Mouse (Mus musculus): Measurements from ENCODE around the gene Etfdh. TPM values are rescaled to one million over a fixed set of nuclear protein-coding genes. Genes with fewer than 3 reads are reported as not detected.
"Not testable (repeated sequence)": the region's sequence is repeated elsewhere in the genome, so short reads cannot be mapped to it uniquely, and the experiment has no call there.

Etfdh gene
- polyA plus RNA-seq, 1 experiment from 2014 or later: 85.3 TPM

GRCm38 (mm10) chr3:79578164-79578563 is 51.1 kb downstream of the Etfdh start:
- ATAC-seq (ENCODE audit: low FRiP score, low TSS enrichment): peak; percentile 62
- H3K4me3 ChIP-seq (ENCODE audit: low read length): no peak overlapping the region
- WGBS: 46% methylated on average over 6 of the region's 6 CpGs

GRCm38 (mm10) chr3:79577606-79578005 is 51.7 kb downstream of the Etfdh start:
- Histone ChIP-seq H3K27ac (ENCODE audit: low read length) (no peak overlapping the region), H3K36me3 (ENCODE audit: insufficient read depth, low read length) (no peaks in the 10 kb centered on the region), H3K4me2 (replicated peaks; ENCODE audit: low read depth, low read length) (no peak overlapping the region), H3K27me3 (ENCODE audit: insufficient read depth, low read length) (no peaks in the 10 kb centered on the region), H3K4me3 (ENCODE audit: low read length) (no peak overlapping the region), H3K9ac (replicated peaks; ENCODE audit: low read length) (no peak overlapping the region), H3K4me1 (ENCODE audit: insufficient read depth, low read length) (peaks cover 14% of the 10 kb centered on the region), H3K9me3 (ENCODE audit: low read length) (no peaks in the 10 kb centered on the region)
- WGBS: 88% methylated on average over 6 of the region's 6 CpGs
- ATAC-seq (ENCODE audit: low FRiP score, low TSS enrichment): no peak

More at GRCm38 (mm10) chr3:79578164-79578563, 51.1 kb downstream of the Etfdh start:
- H3K27ac ChIP-seq (ENCODE audit: low read length): no peak overlapping the region
- H3K36me3 ChIP-seq (ENCODE audit: insufficient read depth, low read length): no peaks in the 10 kb centered on the region
- no peaks in the 10 kb centered on the region for H3K27me3 ChIP-seq (ENCODE audit: insufficient read depth, low read length)
- H3K4me1 ChIP-seq (ENCODE audit: insufficient read depth, low read length): peaks cover 14% of the 10 kb centered on the region
- H3K9ac ChIP-seq (replicated peaks; ENCODE audit: low read length): no peak overlapping the region
- H3K9me3 ChIP-seq (ENCODE audit: low read length): no peaks in the 10 kb centered on the region
- H3K4me2 ChIP-seq (replicated peaks; ENCODE audit: low read depth, low read length): no peak overlapping the region

- 0 out of 2 replicates have a peak overlapping the region, but pooled peaks have one; percentile 18 for H3K27ac ChIP-seq (ENCODE audit: low read length)
- H3K4me2 ChIP-seq (replicated peaks; ENCODE audit: low read depth, low read length): peak overlapping the region; percentile 35
- ATAC-seq (ENCODE audit: low FRiP score, low TSS enrichment): peak; percentile 72
Observed at GRCm38 (mm10) chr3:79576865-79577264, 52.4 kb downstream of the Etfdh start.

GRCm38 (mm10) chr3:79576468-79576816 is 52.9 kb downstream of the Etfdh start:
- Histone ChIP-seq H3K9me3 (ENCODE audit: low read length) (no peaks in the 10 kb centered on the region), H3K36me3 (ENCODE audit: insufficient read depth, low read length) (no peaks in the 10 kb centered on the region), H3K4me3 (ENCODE audit: low read length) (peak overlapping the region; percentile 11; the same call in 1 of the 2 replicates), H3K4me1 (ENCODE audit: insufficient read depth, low read length) (peaks cover 14% of the 10 kb centered on the region), H3K4me2 (replicated peaks; ENCODE audit: low read depth, low read length) (peak overlapping the region; percentile 35), H3K27me3 (ENCODE audit: insufficient read depth, low read length) (no peaks in the 10 kb centered on the region), H3K27ac (ENCODE audit: low read length) (0 out of 2 replicates have a peak overlapping the region, but pooled peaks have one; percentile 18), H3K9ac (replicated peaks; ENCODE audit: low read length) (peak overlapping the region; percentile 31; the same call in 1 of the 2 replicates)
- peak; percentile 39 for ATAC-seq (ENCODE audit: low FRiP score, low TSS enrichment)
- WGBS: 7% methylated on average over 3 of the region's 3 CpGs

More at GRCm38 (mm10) chr3:79576865-79577264, 52.4 kb downstream of the Etfdh start:
- 12% methylated on average over 5 of the region's 5 CpGs for WGBS
- peaks cover 14% of the 10 kb centered on the region for H3K4me1 ChIP-seq (ENCODE audit: insufficient read depth, low read length)
- H3K9ac ChIP-seq (replicated peaks; ENCODE audit: low read length): peak overlapping the region; percentile 31; the same call in 1 of the 2 replicates
- no peaks in the 10 kb centered on the region for H3K27me3 ChIP-seq (ENCODE audit: insufficient read depth, low read length)
- H3K36me3 ChIP-seq (ENCODE audit: insufficient read depth, low read length): no peaks in the 10 kb centered on the region
- no peaks in the 10 kb centered on the region for H3K9me3 ChIP-seq (ENCODE audit: low read length)
- H3K4me3 ChIP-seq (ENCODE audit: low read length): no peak overlapping the region

GRCm38 (mm10) chr3:79575576-79576467 is 53.5 kb downstream of the Etfdh start:
- no peak overlapping the region for H3K27ac ChIP-seq (ENCODE audit: low read length)
- H3K4me3 ChIP-seq (ENCODE audit: low read length): peak overlapping the region; percentile 11; the same call in 1 of the 2 replicates
- peak overlapping the region; percentile 35 for H3K4me2 ChIP-seq (replicated peaks; ENCODE audit: low read depth, low read length)
- H3K27me3 ChIP-seq (ENCODE audit: insufficient read depth, low read length): no peaks in the 10 kb centered on the region
- no peaks in the 10 kb centered on the region for H3K36me3 ChIP-seq (ENCODE audit: insufficient read depth, low read length)
- H3K9me3 ChIP-seq (ENCODE audit: low read length): no peaks in the 10 kb centered on the region
- no peak overlapping the region for H3K9ac ChIP-seq (replicated peaks; ENCODE audit: low read length)
- peaks cover 14% of the 10 kb centered on the region for H3K4me1 ChIP-seq (ENCODE audit: insufficient read depth, low read length)
- ATAC-seq (ENCODE audit: low FRiP score, low TSS enrichment): peak; percentile 67
- 42% methylated on average over 10 of the region's 10 CpGs for WGBS

- ATAC-seq (ENCODE audit: low FRiP score, low TSS enrichment): no peak
- H3K4me2 ChIP-seq (replicated peaks; ENCODE audit: low read depth, low read length): no peak overlapping the region
- H3K27ac ChIP-seq (ENCODE audit: low read length): no peak overlapping the region
- H3K9ac ChIP-seq (replicated peaks; ENCODE audit: low read length): no peak overlapping the region
- H3K4me3 ChIP-seq (ENCODE audit: low read length): no peak overlapping the region
- H3K4me1 ChIP-seq (ENCODE audit: insufficient read depth, low read length): peaks cover 14% of the 10 kb centered on the region
- no peaks in the 10 kb centered on the region for H3K36me3 ChIP-seq (ENCODE audit: insufficient read depth, low read length)
- no peaks in the 10 kb centered on the region for H3K9me3 ChIP-seq (ENCODE audit: low read length)
- WGBS: 93% methylated on average over 3 of the region's 3 CpGs
- H3K27me3 ChIP-seq (ENCODE audit: insufficient read depth, low read length): no peaks in the 10 kb centered on the region
Observed at GRCm38 (mm10) chr3:79574336-79574735, 55.0 kb downstream of the Etfdh start.

GRCm38 (mm10) chr3:79573376-79573775 is 55.9 kb downstream of the Etfdh start:
- H3K27me3 ChIP-seq (ENCODE audit: insufficient read depth, low read length); H3K9ac ChIP-seq (replicated peaks; ENCODE audit: low read length); ATAC-seq (ENCODE audit: low FRiP score, low TSS enrichment); H3K27ac ChIP-seq (ENCODE audit: low read length); H3K4me3 ChIP-seq (ENCODE audit: low read length); H3K9me3 ChIP-seq (ENCODE audit: low read length); H3K4me2 ChIP-seq (replicated peaks; ENCODE audit: low read depth, low read length); H3K36me3 ChIP-seq (ENCODE audit: insufficient read depth, low read length): not testable (repeated sequence)
- peaks cover 14% of the 10 kb centered on the region for H3K4me1 ChIP-seq (ENCODE audit: insufficient read depth, low read length)
- WGBS: 92% methylated on average over 5 of the region's 5 CpGs

- Histone ChIP-seq H3K27ac (ENCODE audit: low read length) (no peak overlapping the region), H3K4me1 (ENCODE audit: insufficient read depth, low read length) (peaks cover 10% of the 10 kb centered on the region; the same call in 1 of the 2 replicates), H3K27me3 (ENCODE audit: insufficient read depth, low read length) (no peaks in the 10 kb centered on the region), H3K9ac (replicated peaks; ENCODE audit: low read length) (no peak overlapping the region), H3K36me3 (ENCODE audit: insufficient read depth, low read length) (no peaks in the 10 kb centered on the region), H3K9me3 (ENCODE audit: low read length) (no peaks in the 10 kb centered on the region), H3K4me3 (ENCODE audit: low read length) (no peak overlapping the region), H3K4me2 (replicated peaks; ENCODE audit: low read depth, low read length) (no peak overlapping the region)
- ATAC-seq (ENCODE audit: low FRiP score, low TSS enrichment): no peak
- WGBS: 59% methylated on average over 3 of the region's 3 CpGs
Observed at GRCm38 (mm10) chr3:79572399-79572798, 56.9 kb downstream of the Etfdh start.

- Histone ChIP-seq H3K36me3 (ENCODE audit: insufficient read depth, low read length) (no peaks in the 10 kb centered on the region), H3K4me2 (replicated peaks; ENCODE audit: low read depth, low read length) (no peak overlapping the region), H3K27me3 (ENCODE audit: insufficient read depth, low read length) (no peaks in the 10 kb centered on the region), H3K27ac (ENCODE audit: low read length) (no peak overlapping the region), H3K9me3 (ENCODE audit: low read length) (no peaks in the 10 kb centered on the region), H3K9ac (replicated peaks; ENCODE audit: low read length) (no peak overlapping the region), H3K4me1 (ENCODE audit: insufficient read depth, low read length) (peaks cover 11% of the 10 kb centered on the region), H3K4me3 (ENCODE audit: low read length) (no peak overlapping the region)
- no peak for ATAC-seq (ENCODE audit: low FRiP score, low TSS enrichment)
- WGBS: 84% methylated on average over 3 of the region's 3 CpGs
Observed at GRCm38 (mm10) chr3:79569351-79569681, 60.0 kb downstream of the Etfdh start.

All from kidney, embryonic 16.5 days (tissue).